Mouse (Mus musculus) MEL (cell line): Measurements from ENCODE around the gene Zbtb46. TPM values are rescaled to one million over a fixed set of nuclear protein-coding genes. Genes with fewer than 3 reads are reported as not detected.

ENCODE experiments used
- DNase-seq: peaks from one replicate; pipeline ENCODE4 v3.0.0; 2011; ENCODE audit warnings: low read depth, low spot score
- H3K27ac ChIP-seq: 2 replicates; pipeline ENCODE4 v1.5.1; 2012; ENCODE audit warnings: low read depth, mild to moderate bottlenecking, control low read depth, low read length, moderate library complexity; ENCODE audit not compliant: control insufficient read depth
- H3K27me3 ChIP-seq, 2 experiments: fragments of 150-350 bp in 1 of 2; sonication (generic) in 1 of 2; 2 replicates each; pipeline ENCODE4 v1.6.1; 2012; ENCODE audit warnings: low read length in 2 of 2, mild to moderate bottlenecking in 2 of 2, improper control_type of control experiment in 1 of 2, moderate library complexity in 1 of 2; ENCODE audit not compliant: insufficient read depth in 2 of 2, control insufficient read depth in 1 of 2
- H3K36me3 ChIP-seq, 2 experiments: 2 replicates each; pipeline ENCODE4 v1.6.1; 2012 to 2014; ENCODE audit warnings: low read length in 2 of 2, improper control_type of control experiment in 1 of 2, inconsistent platforms in 1 of 2, mild to moderate bottlenecking in 1 of 2; ENCODE audit not compliant: insufficient read depth in 2 of 2, control insufficient read depth in 1 of 2
- H3K4me1 ChIP-seq, 2 experiments: fragments of 150-350 bp in 1 of 2; sonication (generic) in 1 of 2; 2 replicates each; pipeline ENCODE4 v1.6.1; 2012; ENCODE audit warnings: low read length in 2 of 2, improper control_type of control experiment in 1 of 2, mild to moderate bottlenecking in 1 of 2; ENCODE audit not compliant: insufficient read depth in 2 of 2, control insufficient read depth in 1 of 2
- H3K4me3 ChIP-seq, 2 experiments: fragments of 150-350 bp in 1 of 2; sonication (generic) in 1 of 2; 2 replicates each; pipeline ENCODE4 v1.5.1; 2012; ENCODE audit warnings: low read depth in 2 of 2, low read length in 2 of 2, mild to moderate bottlenecking in 2 of 2, moderate library complexity in 2 of 2, control low read depth in 1 of 2, improper control_type of control experiment in 1 of 2; ENCODE audit not compliant: control insufficient read depth in 1 of 2, insufficient read depth in 1 of 2
- H3K79me2 ChIP-seq: 2 replicates; pipeline ENCODE4 v1.6.1; 2012; ENCODE audit warnings: mild to moderate bottlenecking, low read length, moderate library complexity; ENCODE audit not compliant: control insufficient read depth, poor library complexity, insufficient read depth
- H3K9ac ChIP-seq: 2 replicates; pipeline ENCODE4 v1.6.1; 2012; ENCODE audit warnings: low read depth, mild to moderate bottlenecking, control low read depth, low read length, moderate library complexity; ENCODE audit not compliant: control insufficient read depth, poor library complexity, severe bottlenecking
- H3K9me3 ChIP-seq: fragments of 150-350 bp; sonication (generic); replicated peaks from 2 replicates; pipeline ENCODE4 v1.6.1; 2012; ENCODE audit warnings: mild to moderate bottlenecking, low read length, improper control_type of control experiment, moderate library complexity; ENCODE audit not compliant: insufficient read depth
- CHD1 ChIP-seq: IDR thresholded peaks from 2 replicates; pipeline ENCODE4 v1.6.1; 2012; ENCODE audit warnings: low read depth, mild to moderate bottlenecking, inconsistent platforms, low read length, improper control_type of control experiment
- CTCF ChIP-seq, 3 experiments: IDR thresholded peaks in 2 of 3; conservative IDR thresholded peaks in 1 of 3; 2 replicates each; pipeline ENCODE4 v1.5.1; 2011 to 2012; ENCODE audit warnings: low read length in 3 of 3, low read depth in 2 of 3, mild to moderate bottlenecking in 2 of 3, improper control_type of control experiment in 1 of 3, inconsistent platforms in 1 of 3, mixed read lengths in 1 of 3, moderate library complexity in 1 of 3; ENCODE audit not compliant: control insufficient read depth in 1 of 3, insufficient read depth in 1 of 3, poor library complexity in 1 of 3, severe bottlenecking in 1 of 3
- E2F4 ChIP-seq: IDR thresholded peaks from 2 replicates; pipeline ENCODE4 v1.6.1; 2011; ENCODE audit warnings: low read depth, low read length, improper control_type of control experiment, borderline replicate concordance
- GABPA ChIP-seq: IDR thresholded peaks from 2 replicates; pipeline ENCODE4 v1.6.1; 2012; ENCODE audit warnings: low read depth, mild to moderate bottlenecking, inconsistent platforms, low read length, improper control_type of control experiment, moderate library complexity
- GATA1 ChIP-seq: IDR thresholded peaks from 2 replicates; pipeline ENCODE4 v1.6.1; 2011; ENCODE audit warnings: low read depth, low read length, improper control_type of control experiment
- HCFC1 ChIP-seq: IDR thresholded peaks from 2 replicates; pipeline ENCODE4 v1.6.1; 2012; ENCODE audit warnings: low read depth, mild to moderate bottlenecking, inconsistent platforms, low read length, improper control_type of control experiment, moderate library complexity
- MAFK ChIP-seq: IDR thresholded peaks from 2 replicates; pipeline ENCODE4 v1.6.1; 2011; ENCODE audit warnings: low read depth, mild to moderate bottlenecking, low read length, improper control_type of control experiment, borderline replicate concordance
- MEF2A ChIP-seq: IDR thresholded peaks from 2 replicates; pipeline ENCODE4 v1.6.1; 2014; ENCODE audit warnings: low read depth, mild to moderate bottlenecking, inconsistent platforms, low read length, improper control_type of control experiment; ENCODE audit not compliant: poor library complexity, insufficient replicate concordance, severe bottlenecking; ENCODE audit errors: extremely low read depth
- MXI1 ChIP-seq: IDR thresholded peaks from 2 replicates; pipeline ENCODE4 v1.6.1; 2011; ENCODE audit warnings: mild to moderate bottlenecking, low read depth, low read length, improper control_type of control experiment
- NRF1 ChIP-seq: IDR thresholded peaks from 2 replicates; pipeline ENCODE4 v1.6.1; 2014; ENCODE audit warnings: low read depth, mild to moderate bottlenecking, inconsistent platforms, low read length, improper control_type of control experiment, moderate library complexity; ENCODE audit not compliant: poor library complexity, insufficient read depth, severe bottlenecking
- POLR2A ChIP-seq, 2 experiments: IDR thresholded peaks; 2 replicates each; pipeline ENCODE4 v1.6.1; 2011 to 2012; ENCODE audit warnings: low read length in 2 of 2, mild to moderate bottlenecking in 2 of 2, control low read depth in 1 of 2, improper control_type of control experiment in 1 of 2, low read depth in 1 of 2, moderate library complexity in 1 of 2; ENCODE audit not compliant: control insufficient read depth in 1 of 2, insufficient read depth in 1 of 2, poor library complexity in 1 of 2
- POLR2AphosphoS2 ChIP-seq: IDR thresholded peaks from 2 replicates; pipeline ENCODE4 v1.6.1; 2011; ENCODE audit warnings: low read length, improper control_type of control experiment
- POLR2AphosphoS5 ChIP-seq: IDR thresholded peaks from 2 replicates; pipeline ENCODE4 v1.6.1; 2012; ENCODE audit warnings: low read depth, borderline replicate concordance, mild to moderate bottlenecking, inconsistent platforms, low read length, moderate library complexity, mixed read lengths
- RAD21 ChIP-seq: IDR thresholded peaks from 2 replicates; pipeline ENCODE4 v1.6.1; 2011; ENCODE audit warnings: mild to moderate bottlenecking, low read depth, low read length, improper control_type of control experiment
- RCOR1 ChIP-seq: IDR thresholded peaks from 2 replicates; pipeline ENCODE4 v1.6.1; 2012; ENCODE audit warnings: low read depth, mild to moderate bottlenecking, inconsistent platforms, low read length, improper control_type of control experiment
- SIN3A ChIP-seq: IDR thresholded peaks from 2 replicates; pipeline ENCODE4 v1.6.1; 2012; ENCODE audit warnings: low read length, improper control_type of control experiment, inconsistent platforms
- SMC3 ChIP-seq: IDR thresholded peaks from 2 replicates; pipeline ENCODE4 v1.6.1; 2011; ENCODE audit warnings: low read depth, low read length, improper control_type of control experiment
- UBTF ChIP-seq: IDR thresholded peaks from 2 replicates; pipeline ENCODE4 v1.6.1; 2012; ENCODE audit warnings: low read depth, mild to moderate bottlenecking, inconsistent platforms, low read length, improper control_type of control experiment, moderate library complexity, borderline replicate concordance; ENCODE audit not compliant: insufficient read depth
- ZKSCAN1 ChIP-seq: IDR thresholded peaks from 2 replicates; pipeline ENCODE4 v1.6.1; 2012; ENCODE audit warnings: low read depth, mild to moderate bottlenecking, inconsistent platforms, low read length, improper control_type of control experiment, moderate library complexity
- ZMIZ1 ChIP-seq: IDR thresholded peaks from 2 replicates; pipeline ENCODE4 v1.6.1; 2012; ENCODE audit warnings: low read depth, mild to moderate bottlenecking, inconsistent platforms, low read length, improper control_type of control experiment, moderate library complexity
- polyA plus RNA-seq, 2 experiments: library from polyadenylated mRNA; stranded (reverse) in 1 of 2; unstranded in 1 of 2; fragments of >175 nt in 1 of 2; fragments of >200 nt in 1 of 2; gene quantifications; 2 replicates each; pipeline versions ENCODE4 v1.2.1 to v1.2.4; 2012; ENCODE audit warnings: low replicate concordance in 2 of 2, low read depth in 1 of 2; ENCODE audit not compliant: insufficient read length in 2 of 2, insufficient read depth in 1 of 2, missing spikeins in 1 of 2
- total RNA-seq: library from RNA; depleted of rRNA; stranded (reverse); fragments of 300-350 nt; gene quantifications from 2 replicates; pipeline ENCODE4 v1.2.3, GENCODE M21; 2012

Gene Zbtb46
- total and polyA plus RNA-seq, 3 experiments = 0.23 to 0.64 TPM; not detected in 1

- no peak for DNase-seq
- TF ChIP-seq ZMIZ1 = no peak
- TF ChIP-seq UBTF = no peak
- no peak for TF ChIP-seq MXI1
- no peak for TF ChIP-seq NRF1
- TF ChIP-seq SMC3 = no peak
- TF ChIP-seq CTCF (IDR thresholded peaks at IDR 0.05 in 2 of 3, conservative IDR thresholded peaks at IDR 0.05 in 1 of 3; ENCODE audit: control insufficient read depth in 1 of 3, insufficient read depth in 1 of 3, low read depth in 2 of 3, low read length in 3 of 3, poor library complexity in 1 of 3, severe bottlenecking in 1 of 3) = no peak
- no peak for TF ChIP-seq SIN3A
- TF ChIP-seq GABPA = no peak
- TF ChIP-seq HCFC1 = no peak
- TF ChIP-seq POLR2AphosphoS5 = no peak
- no peak for TF ChIP-seq ZKSCAN1
- TF ChIP-seq GATA1 = no peak
- TF ChIP-seq POLR2A (IDR thresholded peaks at IDR 0.05; ENCODE audit: control insufficient read depth in 1 of 2, insufficient read depth in 1 of 2, low read depth in 1 of 2, low read length in 2 of 2, poor library complexity in 1 of 2) = no peak
- TF ChIP-seq E2F4 = no peak
- no peak for TF ChIP-seq RCOR1
- no peak for TF ChIP-seq RAD21
- no peak for TF ChIP-seq POLR2AphosphoS2
- TF ChIP-seq CHD1 = no peak
- TF ChIP-seq MEF2A = no peak
- Histone ChIP-seq H3K4me1 (peaks cover 5 to 13% of the 10 kb centered on the region in 2 experiments), H3K79me2 (peaks cover 45% of the 10 kb centered on the region), H3K9me3 (no peaks in the 10 kb centered on the region), H3K9ac (peak overlapping the region; percentile 98), H3K27me3 (no peaks in the 10 kb centered on the region), H3K27ac (no peak overlapping the region), H3K4me3 (peak overlapping the region; percentile 88 to 98), H3K36me3 (peaks cover 13 to 20% of the 10 kb centered on the region in 2 experiments)
Observed at GRCm38 (mm10) chr2:181363946-181364345, 95.3 kb downstream of the Zbtb46 start.

GRCm38 (mm10) chr2:181356780-181357179 lies 102.4 kb downstream of the Zbtb46 start:
- no peak overlapping the region for H3K4me3 ChIP-seq

More at GRCm38 (mm10) chr2:181356780-181357179, 102.4 kb downstream of the Zbtb46 start:
- no peaks in the 10 kb centered on the region for H3K9me3 ChIP-seq
- TF ChIP-seq GABPA = no peak
- peak in 1 of 2 experiments; percentile 48; a peak in 2 of 4 replicates for TF ChIP-seq POLR2A (IDR thresholded peaks at IDR 0.05; ENCODE audit: control insufficient read depth in 1 of 2, insufficient read depth in 1 of 2, low read depth in 1 of 2, low read length in 2 of 2, poor library complexity in 1 of 2)
- peak; percentile 84; the same call in 1 of the 2 replicates for TF ChIP-seq POLR2AphosphoS2
- TF ChIP-seq MAFK = no peak
- TF ChIP-seq SIN3A = no peak
- TF ChIP-seq SMC3 = no peak
- H3K36me3 ChIP-seq = peaks cover 0 to 5% of the 10 kb centered on the region in 2 experiments; a peak in 2 of 4 replicates
- DNase-seq = no peak
- no peaks in the 10 kb centered on the region for H3K27me3 ChIP-seq
- H3K4me1 ChIP-seq = no peaks in the 10 kb centered on the region
- H3K27ac ChIP-seq = no peak overlapping the region
- no peak overlapping the region for H3K9ac ChIP-seq
- H3K79me2 ChIP-seq = no peaks in the 10 kb centered on the region
